Mouse (Mus musculus): ENCODE data around the gene Negr1. TPM values are rescaled to one million over a fixed set of nuclear protein-coding genes. Genes with fewer than 3 reads are reported as not detected.

Gene Negr1
- polyA plus RNA-seq, 1 experiment from 2014 or later: 0.12 TPM

DNA sequence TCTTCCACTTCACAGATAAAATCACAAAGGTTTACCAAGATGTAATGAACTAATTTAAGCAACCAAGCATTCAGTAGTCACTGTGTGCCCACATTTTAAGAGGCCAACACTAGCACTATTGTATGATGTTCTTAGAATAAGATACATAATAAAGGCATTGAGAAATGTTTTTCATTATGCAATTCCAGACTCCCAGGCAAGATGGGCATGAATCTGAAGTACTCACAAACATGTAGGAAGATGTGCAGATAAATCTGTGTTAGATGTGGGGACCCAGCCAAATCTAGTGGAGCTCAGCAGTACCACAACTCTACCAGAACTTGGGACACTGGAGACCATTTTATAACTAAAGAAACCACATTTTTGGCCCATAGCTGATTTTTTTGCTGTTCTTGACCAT is 593.9 kb downstream of the Negr1 start:
- ATAC-seq (ENCODE audit: low read depth): no peak
- Histone ChIP-seq H3K4me3 (replicated peaks) (no peak overlapping the region), H3K9me3 (replicated peaks) (no peaks in the 10 kb centered on the region), H3K9ac (no peak overlapping the region), H3K4me2 (no peak overlapping the region), H3K27me3 (no peaks in the 10 kb centered on the region), H3K4me1 (replicated peaks) (no peaks in the 10 kb centered on the region), H3K36me3 (no peaks in the 10 kb centered on the region), H3K27ac (no peak overlapping the region)
- no peak for DNase-seq

DNA sequence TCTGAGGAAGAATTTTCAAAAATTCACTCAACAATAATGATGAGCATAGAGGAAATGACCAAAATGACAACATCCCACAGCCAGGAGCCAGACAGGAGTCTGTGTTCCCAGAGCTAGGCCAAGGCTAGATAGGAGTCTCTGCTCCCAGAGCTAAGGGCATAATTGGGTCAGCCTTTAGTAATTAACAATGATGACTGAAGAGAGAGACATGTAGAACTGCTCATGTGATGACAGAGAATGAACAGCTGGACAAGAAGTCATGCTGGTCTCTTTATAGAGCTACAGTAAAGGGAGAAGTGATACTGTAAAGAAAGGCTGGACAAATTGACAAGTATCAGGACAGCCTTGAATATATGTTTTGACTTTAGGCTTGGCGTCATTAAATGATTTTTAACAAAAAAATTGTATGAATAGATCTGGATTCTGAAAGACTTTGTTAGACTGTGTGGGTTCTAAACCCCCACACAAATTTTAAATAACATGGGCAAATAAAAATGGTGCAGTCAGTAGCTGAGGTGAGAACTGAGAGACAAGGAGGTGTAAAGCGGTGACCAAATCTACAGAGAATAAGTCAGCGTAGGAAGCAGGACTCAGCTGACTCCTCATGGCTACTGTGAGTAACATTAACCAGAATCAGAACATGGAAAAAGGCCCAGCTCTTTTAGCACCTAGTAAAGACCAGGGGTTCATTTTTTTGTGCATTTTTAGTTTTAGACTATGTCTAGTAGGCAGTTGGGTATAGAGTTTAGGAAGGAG is 603.4 kb downstream of the Negr1 start:
- Histone ChIP-seq H3K4me3 (replicated peaks) (no peak overlapping the region), H3K9ac (no peak overlapping the region), H3K27me3 (no peaks in the 10 kb centered on the region), H3K36me3 (no peaks in the 10 kb centered on the region), H3K4me2 (no peak overlapping the region), H3K4me1 (replicated peaks) (no peaks in the 10 kb centered on the region), H3K9me3 (replicated peaks) (no peaks in the 10 kb centered on the region), H3K27ac (no peak overlapping the region)
- 69% methylated on average over 3 of the region's 3 CpGs for WGBS (ENCODE audit: insufficient replicate concordance)
- ATAC-seq (ENCODE audit: low read depth) (no peak), DNase-seq (no peak)

- Histone ChIP-seq H3K4me1 (replicated peaks) (no peaks in the 10 kb centered on the region), H3K9ac (no peak overlapping the region), H3K4me3 (replicated peaks) (no peak overlapping the region), H3K4me2 (no peak overlapping the region), H3K36me3 (no peaks in the 10 kb centered on the region), H3K27me3 (no peaks in the 10 kb centered on the region), H3K9me3 (replicated peaks) (no peaks in the 10 kb centered on the region), H3K27ac (no peak overlapping the region)
- 24% methylated on average over 2 of the region's 2 CpGs for WGBS (ENCODE audit: insufficient replicate concordance)
- ATAC-seq (ENCODE audit: low read depth) (no peak), DNase-seq (no peak)
Observed at GRCm38 (mm10) chr3:157181975-157182374, 620.4 kb downstream of the Negr1 start.

GRCm38 (mm10) chr3:157188939-157189725 is 627.5 kb downstream of the Negr1 start:
- H3K9me3 ChIP-seq (replicated peaks): no peaks in the 10 kb centered on the region
- H3K4me3 ChIP-seq (replicated peaks): no peak overlapping the region
- DNase-seq: no peak
- H3K9ac ChIP-seq: no peak overlapping the region
- no peak overlapping the region for H3K4me2 ChIP-seq
- no peak for ATAC-seq (ENCODE audit: low read depth)
- H3K4me1 ChIP-seq (replicated peaks): no peaks in the 10 kb centered on the region
- H3K27me3 ChIP-seq: no peaks in the 10 kb centered on the region
- WGBS (ENCODE audit: insufficient replicate concordance): 62% methylated on average over 8 of the region's 8 CpGs
- H3K36me3 ChIP-seq: no peaks in the 10 kb centered on the region
- H3K27ac ChIP-seq: no peak overlapping the region

- no peak for DNase-seq
- Histone ChIP-seq H3K4me3 (replicated peaks) (no peak overlapping the region), H3K9ac (no peak overlapping the region), H3K27ac (no peak overlapping the region), H3K27me3 (no peaks in the 10 kb centered on the region), H3K4me1 (replicated peaks) (no peaks in the 10 kb centered on the region), H3K36me3 (no peaks in the 10 kb centered on the region), H3K9me3 (replicated peaks) (no peaks in the 10 kb centered on the region), H3K4me2 (no peak overlapping the region)
- no peak for ATAC-seq (ENCODE audit: low read depth)
- 56% methylated on average over 4 of the region's 4 CpGs for WGBS (ENCODE audit: insufficient replicate concordance)
Observed at GRCm38 (mm10) chr3:157189834-157190233, 628.2 kb downstream of the Negr1 start.

DNA sequence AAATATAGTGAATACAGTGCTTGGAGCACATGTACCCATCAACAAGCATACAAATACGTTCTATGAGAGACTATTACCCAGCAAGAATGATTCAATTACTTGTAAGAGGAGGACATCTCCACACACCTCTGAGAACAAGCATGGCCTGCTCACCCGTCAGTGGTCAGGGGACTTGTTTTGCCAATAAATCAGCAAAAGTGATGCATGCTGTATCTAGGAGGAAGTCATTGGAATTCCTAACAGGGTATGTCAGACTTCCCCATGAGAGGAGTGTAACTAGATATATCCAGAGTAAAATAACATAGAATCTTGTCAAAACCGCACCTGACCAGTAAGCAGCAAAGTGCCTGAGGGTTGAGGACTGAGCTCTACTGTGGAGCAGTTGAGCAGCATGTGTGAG is 629.0 kb downstream of the Negr1 start:
- Histone ChIP-seq H3K9ac (no peak overlapping the region), H3K27ac (no peak overlapping the region), H3K36me3 (no peaks in the 10 kb centered on the region), H3K9me3 (replicated peaks) (no peaks in the 10 kb centered on the region), H3K4me1 (replicated peaks) (no peaks in the 10 kb centered on the region), H3K4me2 (no peak overlapping the region), H3K4me3 (replicated peaks) (no peak overlapping the region), H3K27me3 (no peaks in the 10 kb centered on the region)
- ATAC-seq (ENCODE audit: low read depth) (no peak), DNase-seq (no peak)
- WGBS (ENCODE audit: insufficient replicate concordance): 38% methylated on average over 3 of the region's 3 CpGs

DNA sequence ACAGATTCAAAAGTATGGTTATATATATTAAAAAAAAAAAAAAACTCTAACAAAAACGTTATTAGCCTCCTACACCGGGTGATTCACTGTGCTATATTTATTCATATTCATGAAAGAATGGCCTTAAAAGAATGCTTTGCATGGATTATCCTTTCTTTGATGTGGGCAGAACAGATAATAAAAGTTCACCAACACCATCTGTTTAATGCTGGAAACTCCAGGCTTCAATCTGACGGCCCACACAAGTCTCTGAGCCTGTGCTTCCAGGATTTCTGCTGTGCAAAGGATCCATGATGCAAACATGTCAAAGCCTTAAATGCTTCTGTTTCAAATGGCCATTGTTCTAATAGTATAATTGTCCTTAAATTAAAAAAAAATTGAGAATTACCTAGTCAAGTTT is 630.4 kb downstream of the Negr1 start:
- Histone ChIP-seq H3K27me3 (no peaks in the 10 kb centered on the region), H3K4me3 (replicated peaks) (no peak overlapping the region), H3K9ac (no peak overlapping the region), H3K27ac (no peak overlapping the region), H3K4me2 (no peak overlapping the region), H3K9me3 (replicated peaks) (no peaks in the 10 kb centered on the region), H3K4me1 (replicated peaks) (no peaks in the 10 kb centered on the region), H3K36me3 (no peaks in the 10 kb centered on the region)
- ATAC-seq (ENCODE audit: low read depth) (no peak), DNase-seq (no peak)
- 61% methylated on average over 3 of the region's 3 CpGs for WGBS (ENCODE audit: insufficient replicate concordance)

DNA sequence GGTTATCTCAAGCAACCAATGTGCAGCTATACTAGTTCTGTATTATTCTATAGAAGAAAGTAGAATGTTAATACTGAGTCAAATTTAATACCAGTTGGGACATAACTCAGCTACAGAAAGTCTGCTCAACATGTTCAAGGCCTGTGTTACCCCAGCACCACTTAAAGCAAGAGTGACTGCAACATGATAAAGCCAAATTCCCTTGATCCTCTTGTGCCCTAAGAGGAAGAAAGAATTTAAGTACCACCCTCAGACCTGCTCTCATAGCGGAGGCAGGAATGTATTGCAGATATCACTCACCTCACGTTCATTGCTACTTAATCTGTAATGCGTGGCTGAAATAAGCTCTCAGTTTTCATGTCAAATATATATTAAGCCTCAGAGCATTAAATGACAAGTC is 631.5 kb downstream of the Negr1 start:
- ATAC-seq (ENCODE audit: low read depth) (no peak), DNase-seq (no peak)
- H3K9ac ChIP-seq: no peak overlapping the region
- H3K27ac ChIP-seq: no peak overlapping the region
- no peak overlapping the region for H3K4me3 ChIP-seq (replicated peaks)
- no peaks in the 10 kb centered on the region for H3K9me3 ChIP-seq (replicated peaks)
- WGBS (ENCODE audit: insufficient replicate concordance): 63% methylated on average over 3 of the region's 3 CpGs
- no peak overlapping the region for H3K4me2 ChIP-seq
- H3K36me3 ChIP-seq: no peaks in the 10 kb centered on the region
- H3K27me3 ChIP-seq: no peaks in the 10 kb centered on the region
- H3K4me1 ChIP-seq (replicated peaks): no peaks in the 10 kb centered on the region

GRCm38 (mm10) chr3:157198659-157199058 is 637.1 kb downstream of the Negr1 start:
- DNase-seq (no peak), ATAC-seq (ENCODE audit: low read depth) (no peak)
- no peaks in the 10 kb centered on the region for H3K27me3 ChIP-seq
- H3K4me3 ChIP-seq (replicated peaks): no peak overlapping the region
- no peaks in the 10 kb centered on the region for H3K9me3 ChIP-seq (replicated peaks)
- 59% methylated on average over 4 of the region's 4 CpGs for WGBS (ENCODE audit: insufficient replicate concordance)
- H3K36me3 ChIP-seq: no peaks in the 10 kb centered on the region
- no peak overlapping the region for H3K4me2 ChIP-seq
- H3K4me1 ChIP-seq (replicated peaks): no peaks in the 10 kb centered on the region
- no peak overlapping the region for H3K9ac ChIP-seq
- H3K27ac ChIP-seq: no peak overlapping the region

DNA sequence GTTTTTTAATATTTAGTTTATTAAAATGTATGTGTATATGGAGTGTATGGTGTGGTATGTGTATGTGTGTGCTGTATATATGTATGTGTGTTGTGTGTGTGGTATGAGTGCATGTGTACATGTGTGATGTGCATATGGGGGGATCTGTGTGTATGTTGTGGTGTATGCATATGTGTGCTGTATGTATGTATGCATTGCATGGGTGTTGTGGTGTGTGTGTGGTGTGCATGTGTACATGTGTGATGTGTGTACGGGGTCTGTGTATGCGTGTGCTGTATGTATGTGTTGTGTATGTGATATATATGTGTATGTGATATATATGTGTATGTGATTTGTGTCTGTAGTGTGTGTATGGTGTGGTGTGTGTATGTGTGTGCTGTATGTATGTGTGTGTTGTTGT is 640.1 kb downstream of the Negr1 start:
- Histone ChIP-seq H3K9ac (no peak overlapping the region), H3K4me3 (replicated peaks) (no peak overlapping the region), H3K36me3 (no peaks in the 10 kb centered on the region), H3K4me1 (replicated peaks) (no peaks in the 10 kb centered on the region), H3K9me3 (replicated peaks) (no peaks in the 10 kb centered on the region), H3K27me3 (no peaks in the 10 kb centered on the region), H3K27ac (no peak overlapping the region), H3K4me2 (no peak overlapping the region)
- ATAC-seq (ENCODE audit: low read depth) (no peak), DNase-seq (no peak)
- 63% methylated on average over 2 of the region's 2 CpGs for WGBS (ENCODE audit: insufficient replicate concordance)

DNA sequence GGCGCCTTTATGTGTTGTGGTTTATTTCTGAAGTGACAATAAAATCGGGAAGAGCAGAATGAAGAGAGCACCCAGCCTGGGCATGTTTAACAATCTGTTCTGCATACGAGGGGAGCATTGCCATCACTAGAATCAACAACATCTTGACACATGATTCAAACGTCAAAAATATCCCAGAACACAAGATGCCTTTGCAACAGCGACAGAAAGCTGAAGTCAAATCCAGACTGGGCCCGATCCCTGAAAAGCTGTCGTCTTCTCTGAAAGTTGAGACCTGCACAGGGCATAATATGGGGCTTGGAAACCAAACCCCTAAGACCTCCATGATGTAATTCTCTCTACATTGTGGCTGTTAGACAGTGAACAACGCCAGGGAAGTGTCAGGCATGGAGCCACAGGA is 642.0 kb downstream of the Negr1 start:
- H3K36me3 ChIP-seq: no peaks in the 10 kb centered on the region
- H3K27me3 ChIP-seq: no peaks in the 10 kb centered on the region
- no peaks in the 10 kb centered on the region for H3K9me3 ChIP-seq (replicated peaks)
- 59% methylated on average over 8 of the region's 8 CpGs for WGBS (ENCODE audit: insufficient replicate concordance)
- no peak overlapping the region for H3K9ac ChIP-seq
- H3K4me2 ChIP-seq: no peak overlapping the region
- H3K4me1 ChIP-seq (replicated peaks): no peaks in the 10 kb centered on the region
- H3K4me3 ChIP-seq (replicated peaks): no peak overlapping the region
- DNase-seq: no peak
- ATAC-seq (ENCODE audit: low read depth): no peak
- H3K27ac ChIP-seq: no peak overlapping the region

GRCm38 (mm10) chr3:157206752-157207151 is 645.2 kb downstream of the Negr1 start:
- Histone ChIP-seq H3K9me3 (replicated peaks) (no peaks in the 10 kb centered on the region), H3K36me3 (no peaks in the 10 kb centered on the region), H3K4me2 (no peak overlapping the region), H3K27me3 (no peaks in the 10 kb centered on the region), H3K27ac (no peak overlapping the region), H3K4me3 (replicated peaks) (no peak overlapping the region), H3K4me1 (replicated peaks) (no peaks in the 10 kb centered on the region), H3K9ac (no peak overlapping the region)
- DNase-seq: no peak
- ATAC-seq (ENCODE audit: low read depth): no peak
- 57% methylated on average over 3 of the region's 3 CpGs for WGBS (ENCODE audit: insufficient replicate concordance)

Data from liver, embryonic 13.5 days (tissue).